Mouse (Mus musculus) left cerebral cortex, adult 9 months (tissue): ENCODE measurements around the gene E2f4.
"Not testable (repeated sequence)": the region's sequence is repeated elsewhere in the genome, so short reads cannot be mapped to it uniquely, and the experiment has no call there.

Experiments
- DNase-seq, 2 experiments: peaks; one replicate each; pipeline ENCODE4 v3.0.0; 2022; ENCODE audit warnings: low spot score in 2 of 2

E2f4 gene

GRCm38 (mm10) chr8:105269075-105269458 is 28.4 kb upstream of the E2f4 start:
- DNase-seq: peak in 1 of 2 experiments; percentile 14

- peak in 1 of 2 experiments; percentile 65 for DNase-seq
These were observed 28.0 kb upstream of the E2f4 start, which contains the start of gene Hsf4 for GRCm38 (mm10) chr8:105269461-105269947. Gene Hsf4, plus strand, starts transcription at chr8:105269801.

GRCm38 (mm10) chr8:105270101-105270915 is 27.2 kb upstream of the E2f4 start:
- no peak for DNase-seq

- DNase-seq: no peak
These were observed 26.6 kb upstream of the E2f4 start for GRCm38 (mm10) chr8:105270916-105271186.

GRCm38 (mm10) chr8:105275387-105275786 is 22.1 kb upstream of the E2f4 start:
- DNase-seq: no peak

GRCm38 (mm10) chr8:105275840-105276239 is 21.6 kb upstream of the E2f4 start, which contains the start of gene Nol3:
Gene Nol3, plus strand, starts transcription at chr8:105276140.
- no peak for DNase-seq

- no peak for DNase-seq
These were observed 21.0 kb upstream of the E2f4 start for GRCm38 (mm10) chr8:105276292-105277120.

GRCm38 (mm10) chr8:105278911-105279334 is 18.5 kb upstream of the E2f4 start:
- DNase-seq: peak in 1 of 2 experiments; percentile 90

- DNase-seq: no peak
These were observed 16.9 kb upstream of the E2f4 start for GRCm38 (mm10) chr8:105280567-105280966.

GRCm38 (mm10) chr8:105281821-105282220 is 15.6 kb upstream of the E2f4 start:
- DNase-seq: no peak

GRCm38 (mm10) chr8:105282239-105282638 is 15.2 kb upstream of the E2f4 start:
- no peak for DNase-seq

- no peak for DNase-seq
These were observed 14.4 kb upstream of the E2f4 start for GRCm38 (mm10) chr8:105283074-105283473.

GRCm38 (mm10) chr8:105285514-105285913 is 11.9 kb upstream of the E2f4 start:
- DNase-seq: no peak

GRCm38 (mm10) chr8:105286907-105287306 is 10.6 kb upstream of the E2f4 start:
- no peak for DNase-seq

- no peak for DNase-seq
These were observed 9.2 kb upstream of the E2f4 start for GRCm38 (mm10) chr8:105288231-105288630.

- peak; percentile 91 to 96 for DNase-seq
These were observed 8.3 kb upstream of the E2f4 start for GRCm38 (mm10) chr8:105288958-105289732.

- DNase-seq: no peak
These were observed 7.5 kb upstream of the E2f4 start, which contains the start of gene 4931428F04Rik for GRCm38 (mm10) chr8:105289805-105290460. Gene 4931428F04Rik, minus strand, starts transcription at chr8:105289864.

GRCm38 (mm10) chr8:105290554-105291314 is 6.7 kb upstream of the E2f4 start:
- DNase-seq: peak in 1 of 2 experiments; percentile 83

- DNase-seq: not testable (repeated sequence)
These were observed 6.1 kb upstream of the E2f4 start for GRCm38 (mm10) chr8:105291364-105291763.

GRCm38 (mm10) chr8:105291802-105292201 is 5.7 kb upstream of the E2f4 start:
- not testable (repeated sequence) for DNase-seq
